Mouse (Mus musculus) MEL (cell line): Measurements from ENCODE around the gene Skap2.

Experiments
- CTCF ChIP-seq, 3 experiments: IDR thresholded peaks in 2 of 3; conservative IDR thresholded peaks in 1 of 3; 2 replicates each; pipeline ENCODE4 v1.5.1; 2011 to 2012; ENCODE audit warnings: low read length in 3 of 3, low read depth in 2 of 3, mild to moderate bottlenecking in 2 of 3, improper control_type of control experiment in 1 of 3, inconsistent platforms in 1 of 3, mixed read lengths in 1 of 3, moderate library complexity in 1 of 3; ENCODE audit not compliant: control insufficient read depth in 1 of 3, insufficient read depth in 1 of 3, poor library complexity in 1 of 3, severe bottlenecking in 1 of 3
- GATA1 ChIP-seq: IDR thresholded peaks from 2 replicates; pipeline ENCODE4 v1.6.1; 2011; ENCODE audit warnings: low read depth, low read length, improper control_type of control experiment
- MEF2A ChIP-seq: IDR thresholded peaks from 2 replicates; pipeline ENCODE4 v1.6.1; 2014; ENCODE audit warnings: low read depth, mild to moderate bottlenecking, inconsistent platforms, low read length, improper control_type of control experiment; ENCODE audit not compliant: poor library complexity, insufficient replicate concordance, severe bottlenecking; ENCODE audit errors: extremely low read depth
- MYC ChIP-seq: IDR thresholded peaks from 2 replicates; pipeline ENCODE4 v1.6.1; 2011; ENCODE audit warnings: low read depth, mild to moderate bottlenecking, low read length, improper control_type of control experiment, moderate library complexity
- NELFE ChIP-seq: IDR thresholded peaks from 2 replicates; pipeline ENCODE4 v1.6.1; 2011; ENCODE audit warnings: low read depth, low read length, improper control_type of control experiment
- NRF1 ChIP-seq: IDR thresholded peaks from 2 replicates; pipeline ENCODE4 v1.6.1; 2014; ENCODE audit warnings: low read depth, mild to moderate bottlenecking, inconsistent platforms, low read length, improper control_type of control experiment, moderate library complexity; ENCODE audit not compliant: poor library complexity, insufficient read depth, severe bottlenecking
- POLR2A ChIP-seq, 2 experiments: IDR thresholded peaks; 2 replicates each; pipeline ENCODE4 v1.6.1; 2011 to 2012; ENCODE audit warnings: low read length in 2 of 2, mild to moderate bottlenecking in 2 of 2, control low read depth in 1 of 2, improper control_type of control experiment in 1 of 2, low read depth in 1 of 2, moderate library complexity in 1 of 2; ENCODE audit not compliant: control insufficient read depth in 1 of 2, insufficient read depth in 1 of 2, poor library complexity in 1 of 2
- TCF12 ChIP-seq: IDR thresholded peaks from 2 replicates; pipeline ENCODE4 v1.6.1; 2014; ENCODE audit warnings: low read depth, mild to moderate bottlenecking, inconsistent platforms, low read length, improper control_type of control experiment, moderate library complexity
- ZKSCAN1 ChIP-seq: IDR thresholded peaks from 2 replicates; pipeline ENCODE4 v1.6.1; 2012; ENCODE audit warnings: low read depth, mild to moderate bottlenecking, inconsistent platforms, low read length, improper control_type of control experiment, moderate library complexity

- TF ChIP-seq CTCF (IDR thresholded peaks at IDR 0.05 in 2 of 3, conservative IDR thresholded peaks at IDR 0.05 in 1 of 3; ENCODE audit: control insufficient read depth in 1 of 3, insufficient read depth in 1 of 3, low read depth in 2 of 3, low read length in 3 of 3, poor library complexity in 1 of 3, severe bottlenecking in 1 of 3) (no peak), NRF1 (no peak), POLR2A (IDR thresholded peaks at IDR 0.05; ENCODE audit: control insufficient read depth in 1 of 2, insufficient read depth in 1 of 2, low read depth in 1 of 2, low read length in 2 of 2, poor library complexity in 1 of 2) (no peak), ZKSCAN1 (no peak), NELFE (no peak), GATA1 (no peak), MYC (no peak), MEF2A (no peak), TCF12 (no peak)
These were observed 7.4 kb downstream of the Skap2 start for GRCm38 (mm10) chr6:52004995-52005394.
